Mouse (Mus musculus) hindbrain, embryonic 16.5 days (tissue): ENCODE data around the gene Tcf3. TPM values are rescaled to one million over a fixed set of nuclear protein-coding genes. Genes with fewer than 3 reads are reported as not detected.

Experiments used
- ATAC-seq: fragments of 200-750 bp; cut with Nextera tagmentation; 2 replicates; pipeline ENCODE4 v1.8.0; 2017; ENCODE audit warnings: moderate TSS enrichment, moderate library complexity
- H3K27ac ChIP-seq: fragments of 300-500 bp; sonication (generic); 2 replicates; pipeline ENCODE4 v1.5.1; 2014; ENCODE audit warnings: low read depth, mild to moderate bottlenecking, control low read depth, low read length, moderate library complexity
- H3K27me3 ChIP-seq: fragments of 300-500 bp; sonication (generic); replicated peaks from 2 replicates; pipeline ENCODE4 v1.6.1; 2014; ENCODE audit warnings: low read length; ENCODE audit not compliant: control insufficient read depth, insufficient read depth
- H3K36me3 ChIP-seq: fragments of 300-500 bp; sonication (generic); 2 replicates; pipeline ENCODE4 v1.6.1; 2014; ENCODE audit warnings: mild to moderate bottlenecking, low read length, moderate library complexity, mixed read lengths; ENCODE audit not compliant: control insufficient read depth, insufficient read depth
- H3K4me1 ChIP-seq: fragments of 300-500 bp; sonication (generic); 2 replicates; pipeline ENCODE4 v1.6.1; 2014; ENCODE audit warnings: low read depth, low read length; ENCODE audit not compliant: control insufficient read depth, insufficient read depth
- H3K4me2 ChIP-seq: fragments of 300-500 bp; sonication (generic); 2 replicates; pipeline ENCODE4 v1.6.1; 2014; ENCODE audit warnings: mild to moderate bottlenecking, low read length, control low read depth, moderate library complexity
- H3K4me3 ChIP-seq: fragments of 300-500 bp; sonication (generic); 2 replicates; pipeline ENCODE4 v1.5.1; 2014; ENCODE audit warnings: mild to moderate bottlenecking, low read length, control low read depth, moderate library complexity
- H3K9ac ChIP-seq: fragments of 300-500 bp; sonication (generic); 2 replicates; pipeline ENCODE4 v1.6.1; 2014; ENCODE audit warnings: low read depth, mild to moderate bottlenecking, control low read depth, low read length, moderate library complexity
- H3K9me3 ChIP-seq: fragments of 300-500 bp; sonication (generic); 2 replicates; pipeline ENCODE4 v1.6.1; 2014; ENCODE audit warnings: mild to moderate bottlenecking, low read length, moderate library complexity; ENCODE audit not compliant: control insufficient read depth
- WGBS: fragments of 180-500 bp; shearing (Covaris S2); extraction: QIAGEN DNeasy Blood & Tissue Kit; methylation state at CpG from one replicate; pipeline ENCODE4 v1.1.7; 2014; 5-methylcytosine and 5-hydroxymethylcytosine counted together
- polyA plus RNA-seq: library from polyadenylated mRNA; unstranded; fragments of >200 nt; fragmentation: Nextera tagmentation; extraction: Ambion mirVana; gene quantifications from 2 replicates; pipeline ENCODE4 v1.2.1, GENCODE M21; 2015

The Tcf3 gene
- 32.5 and 45.3 TPM in 2 replicates for polyA plus RNA-seq

DNA sequence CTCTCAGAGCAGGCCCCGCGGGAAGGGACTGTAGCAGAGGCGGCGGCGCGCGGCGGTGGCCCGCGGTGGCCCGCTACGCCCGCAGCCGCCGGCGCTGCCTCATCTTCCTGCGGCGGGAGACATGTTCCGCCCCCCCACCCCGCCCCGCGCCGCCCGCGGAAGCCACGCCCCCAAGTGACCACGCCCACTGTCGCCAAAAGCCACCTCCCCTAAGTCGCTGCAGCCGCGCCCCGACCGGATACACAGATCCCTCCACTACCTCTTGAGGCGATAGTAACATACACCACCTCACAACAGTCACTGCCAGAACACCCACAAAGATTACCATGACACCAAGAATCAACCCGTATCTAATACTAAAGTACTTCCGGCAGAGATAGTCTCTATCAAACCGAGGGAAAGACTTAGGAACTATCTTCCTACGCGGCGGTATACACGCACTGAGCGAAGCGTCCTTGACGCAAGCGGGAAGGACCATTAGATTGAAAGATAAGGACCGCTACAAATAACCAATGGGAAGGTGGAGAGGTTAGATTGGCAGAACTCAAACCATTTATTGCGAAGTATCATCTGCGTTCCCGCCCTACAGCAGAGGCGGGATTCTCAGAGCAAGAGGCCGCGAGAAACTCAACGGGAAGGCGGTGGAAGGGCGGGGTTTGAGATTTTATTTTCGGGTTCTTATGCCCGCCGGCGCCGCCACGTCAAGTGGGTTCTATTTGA is at the start of gene Tcf3:
Gene Tcf3, minus strand, starts transcription at position 135 of the 720 bp plus-strand sequence.
- peak; percentile 96 for ATAC-seq
- peak within 1 kb of the TSS; percentile 91 for H3K4me3 ChIP-seq
- peaks cover 19% of the 10 kb centered on the region for H3K4me1 ChIP-seq
- H3K36me3 ChIP-seq: peaks cover 14% of the 10 kb centered on the region
- H3K4me2 ChIP-seq: peak within 1 kb of the TSS; percentile 79
- H3K9ac ChIP-seq: peak within 1 kb of the TSS; percentile 97
- WGBS: 1% methylated on average over 43 of the region's 61 CpGs
- H3K9me3 ChIP-seq: no peaks in the 10 kb centered on the region
- peak within 1 kb of the TSS; percentile 97 for H3K27ac ChIP-seq
- H3K27me3 ChIP-seq: no peaks in the 10 kb centered on the region

DNA sequence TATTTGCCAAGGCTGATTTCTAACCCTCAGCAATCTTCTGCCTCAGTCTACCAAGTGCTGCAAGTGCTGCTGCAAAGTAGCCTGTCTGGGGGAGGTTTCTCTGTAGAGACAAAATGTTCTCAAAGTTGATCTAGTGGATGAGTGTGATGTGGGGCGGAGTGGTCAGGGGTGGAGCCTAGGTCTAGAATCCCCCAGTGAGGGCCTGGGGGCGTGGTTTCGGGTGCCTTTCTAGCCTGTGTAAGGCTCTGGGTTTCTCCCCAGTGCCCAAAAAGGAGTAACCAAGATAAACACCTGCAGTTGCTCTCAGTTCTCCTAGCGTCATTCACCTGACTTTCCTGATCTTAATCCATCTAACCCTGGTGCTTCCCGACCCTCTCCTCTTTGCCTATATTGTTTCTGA is 47.6 kb upstream of the Tcf3 start:
- no peak overlapping the region for H3K4me2 ChIP-seq
- 24% methylated on average over 5 of the region's 5 CpGs for WGBS
- H3K36me3 ChIP-seq: no peaks in the 10 kb centered on the region
- peaks cover 10% of the 10 kb centered on the region for H3K27me3 ChIP-seq
- no peak overlapping the region for H3K9ac ChIP-seq
- no peaks in the 10 kb centered on the region for H3K9me3 ChIP-seq
- no peak overlapping the region for H3K4me3 ChIP-seq
- H3K27ac ChIP-seq: no peak overlapping the region
- H3K4me1 ChIP-seq: no peaks in the 10 kb centered on the region
- ATAC-seq: no peak

DNA sequence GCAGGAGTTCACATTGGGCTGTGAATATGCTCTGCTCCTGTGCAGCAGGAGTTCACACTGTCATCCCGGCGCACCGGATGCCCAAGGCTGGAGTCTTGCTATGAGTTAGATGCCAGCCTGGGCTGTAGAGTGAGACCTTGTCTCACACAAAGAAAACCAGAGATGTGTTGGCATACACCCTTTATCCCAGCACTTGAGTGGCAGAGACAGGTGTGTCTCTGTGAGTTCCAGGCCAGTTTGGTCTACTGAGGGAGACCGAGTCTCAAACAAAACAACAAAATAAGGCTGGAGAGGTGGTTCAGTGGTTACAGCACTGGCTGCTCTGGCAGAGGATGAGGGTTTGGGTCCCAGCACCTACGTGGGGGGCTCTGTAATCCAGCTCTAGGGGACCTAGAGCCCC is 45.1 kb upstream of the Tcf3 start:
- H3K27ac ChIP-seq: no peak overlapping the region
- no peak overlapping the region for H3K9ac ChIP-seq
- H3K4me2 ChIP-seq: no peak overlapping the region
- no peaks in the 10 kb centered on the region for H3K9me3 ChIP-seq
- no peaks in the 10 kb centered on the region for H3K36me3 ChIP-seq
- no peak for ATAC-seq
- H3K4me3 ChIP-seq: no peak overlapping the region
- H3K4me1 ChIP-seq: peaks cover 10% of the 10 kb centered on the region
- H3K27me3 ChIP-seq: peaks cover 6% of the 10 kb centered on the region; the same call in 1 of the 2 replicates
- 78% methylated on average over 5 of the region's 5 CpGs for WGBS

DNA sequence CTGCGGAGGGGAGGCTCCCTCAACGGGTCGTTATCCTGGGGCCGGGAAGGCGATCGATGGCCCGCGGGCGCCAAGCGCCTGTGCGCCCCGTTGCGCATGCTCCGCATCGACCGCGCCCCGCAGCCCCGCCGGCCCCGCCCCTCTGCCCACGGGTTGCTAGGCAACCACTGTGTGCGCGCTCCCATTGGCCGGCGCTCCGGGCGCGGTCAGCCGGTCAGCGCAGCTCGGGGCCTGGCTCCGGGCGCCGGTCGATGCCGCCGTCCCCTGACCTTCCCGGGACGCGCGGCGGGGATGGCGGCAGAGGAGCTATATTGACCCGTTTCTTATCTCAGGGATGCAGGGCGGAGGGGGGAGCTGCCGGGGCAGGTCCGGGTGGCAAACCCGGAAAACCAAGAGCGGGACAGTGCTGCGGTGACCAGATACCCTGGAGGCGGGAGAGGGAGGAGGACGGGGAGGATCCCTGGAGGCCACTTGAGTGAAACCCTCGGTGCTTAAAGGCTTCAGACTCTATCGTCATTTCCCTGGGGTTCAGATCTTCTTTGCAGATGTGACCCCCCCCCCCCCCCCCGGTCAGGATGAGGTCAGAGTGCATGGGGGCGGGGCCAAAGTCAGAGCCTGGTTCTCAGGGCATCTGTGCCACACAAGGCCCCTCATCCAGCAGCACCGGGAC is 42.0 kb upstream of the Tcf3 start:
- H3K4me2 ChIP-seq: peak overlapping the region; percentile 90
- peaks cover 7% of the 10 kb centered on the region for H3K27me3 ChIP-seq
- H3K9me3 ChIP-seq: no peaks in the 10 kb centered on the region
- under 1% methylated on average over 56 of the region's 58 CpGs for WGBS
- peak; percentile 92 for ATAC-seq
- H3K9ac ChIP-seq: peak overlapping the region; percentile 84
- peak overlapping the region; percentile 85 for H3K27ac ChIP-seq
- H3K36me3 ChIP-seq: no peaks in the 10 kb centered on the region
- peaks cover 10% of the 10 kb centered on the region for H3K4me1 ChIP-seq
- peak overlapping the region; percentile 70 for H3K4me3 ChIP-seq

DNA sequence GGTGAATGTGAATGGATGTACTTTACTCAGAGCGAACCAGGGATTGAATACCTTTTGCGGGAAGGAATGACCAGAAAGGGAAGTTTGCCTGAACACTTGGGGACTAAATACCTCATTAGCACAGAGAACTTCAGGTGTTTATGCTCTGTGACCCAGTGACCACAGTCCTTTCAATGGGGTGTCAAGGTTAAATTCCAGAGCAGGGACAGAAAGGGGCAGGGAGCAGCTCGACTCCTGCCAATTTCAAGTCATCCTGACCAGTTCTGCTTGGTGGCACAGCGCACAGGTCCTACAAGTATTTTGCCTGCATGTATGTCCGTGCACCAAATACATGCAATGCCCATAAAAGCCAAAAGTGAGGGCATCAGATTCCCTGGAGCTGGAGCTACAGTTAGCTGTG is 31.6 kb upstream of the Tcf3 start:
- H3K27me3 ChIP-seq: no peaks in the 10 kb centered on the region
- H3K4me2 ChIP-seq: no peak overlapping the region
- ATAC-seq: no peak
- no peak overlapping the region for H3K27ac ChIP-seq
- H3K9me3 ChIP-seq: no peaks in the 10 kb centered on the region
- H3K4me1 ChIP-seq: no peaks in the 10 kb centered on the region
- no peak overlapping the region for H3K4me3 ChIP-seq
- WGBS: 60% methylated on average over 5 of the region's 5 CpGs
- H3K36me3 ChIP-seq: no peaks in the 10 kb centered on the region
- H3K9ac ChIP-seq: no peak overlapping the region

DNA sequence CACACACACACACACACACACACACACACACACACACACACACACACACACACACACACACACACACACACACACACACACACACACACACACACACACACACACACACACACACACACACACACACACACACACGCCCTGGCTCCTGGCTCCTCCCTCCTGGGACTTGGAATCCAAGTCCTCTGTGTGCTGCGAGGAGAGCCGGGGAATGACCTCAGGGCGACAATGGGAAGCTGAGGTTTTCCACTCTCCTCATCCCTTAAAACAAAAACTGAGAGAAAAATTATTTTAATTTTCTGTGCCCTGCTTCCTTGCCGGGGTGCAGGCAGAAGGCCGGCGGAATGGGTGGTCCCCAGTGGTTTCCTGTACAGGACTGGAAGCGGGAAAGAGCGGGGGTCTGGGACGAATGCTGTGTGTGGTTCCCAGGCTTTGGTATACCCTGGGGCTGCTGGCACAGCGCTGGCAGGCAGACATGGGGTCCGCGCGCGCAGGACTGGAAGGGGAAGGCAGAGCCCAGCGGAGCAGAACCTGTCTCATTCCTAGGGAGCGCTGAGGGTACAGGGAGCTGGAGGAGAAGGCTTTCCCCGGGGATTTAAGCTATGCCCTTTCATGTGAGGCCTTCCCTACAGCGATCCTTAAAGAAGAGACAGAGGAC is 31.1 kb upstream of the Tcf3 start:
- 8% methylated on average over 19 of the region's 19 CpGs for WGBS
- Histone ChIP-seq H3K27me3 (no peaks in the 10 kb centered on the region), H3K4me3 (no peak overlapping the region), H3K36me3 (no peaks in the 10 kb centered on the region), H3K4me1 (no peaks in the 10 kb centered on the region), H3K27ac (no peak overlapping the region), H3K4me2 (peak overlapping the region; percentile 10; the same call in 1 of the 2 replicates), H3K9me3 (no peaks in the 10 kb centered on the region), H3K9ac (no peak overlapping the region)
- no peak for ATAC-seq

DNA sequence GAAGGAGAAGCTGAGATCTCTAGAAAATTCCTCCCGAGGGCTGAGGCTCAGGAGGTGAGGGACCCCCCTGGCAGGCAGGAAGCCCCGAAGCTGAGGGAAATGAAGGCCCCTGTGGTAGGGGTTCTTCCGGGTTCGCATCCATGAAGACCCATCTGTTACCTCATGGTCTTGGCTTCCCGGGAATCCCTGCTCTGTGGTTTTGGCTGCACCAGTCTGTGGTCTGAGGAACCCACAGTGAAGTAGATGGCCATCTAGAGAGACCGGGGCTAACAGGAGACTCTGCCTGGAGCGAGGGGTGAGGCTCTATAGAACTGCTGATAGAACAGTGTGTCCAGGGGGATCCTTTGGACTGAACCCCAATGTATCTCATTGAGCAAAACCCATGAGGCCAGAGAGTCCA is 27.9 kb upstream of the Tcf3 start:
- H3K4me2 ChIP-seq: no peak overlapping the region
- H3K4me3 ChIP-seq: no peak overlapping the region
- H3K9ac ChIP-seq: no peak overlapping the region
- H3K4me1 ChIP-seq: no peaks in the 10 kb centered on the region
- no peaks in the 10 kb centered on the region for H3K9me3 ChIP-seq
- no peak for ATAC-seq
- no peaks in the 10 kb centered on the region for H3K36me3 ChIP-seq
- no peaks in the 10 kb centered on the region for H3K27me3 ChIP-seq
- no peak overlapping the region for H3K27ac ChIP-seq
- 74% methylated on average over 7 of the region's 7 CpGs for WGBS

DNA sequence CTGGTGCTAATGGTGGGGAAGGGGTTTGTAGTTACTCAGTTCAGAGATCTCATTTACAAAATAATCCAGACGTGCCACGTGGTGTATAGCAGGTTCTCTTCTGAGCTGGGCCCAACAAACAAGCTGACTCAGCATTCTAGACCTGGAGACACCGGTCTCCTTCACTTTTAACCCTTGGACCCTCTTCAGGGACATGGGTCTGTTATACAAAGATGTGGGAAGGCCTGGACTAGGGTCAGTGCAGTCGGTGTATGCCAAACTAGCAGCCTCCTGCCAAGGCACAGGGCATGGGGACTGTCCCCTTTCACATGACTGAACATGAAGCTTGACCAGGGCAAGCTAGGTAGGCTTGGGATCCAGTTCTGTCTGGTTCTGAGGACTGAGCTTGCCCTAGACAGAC is 26.9 kb upstream of the Tcf3 start:
- Histone ChIP-seq H3K36me3 (no peaks in the 10 kb centered on the region), H3K27ac (no peak overlapping the region), H3K4me3 (no peak overlapping the region), H3K9me3 (no peaks in the 10 kb centered on the region), H3K27me3 (no peaks in the 10 kb centered on the region), H3K4me2 (no peak overlapping the region), H3K4me1 (no peaks in the 10 kb centered on the region), H3K9ac (no peak overlapping the region)
- WGBS: 69% methylated on average over 4 of the region's 4 CpGs
- no peak for ATAC-seq

DNA sequence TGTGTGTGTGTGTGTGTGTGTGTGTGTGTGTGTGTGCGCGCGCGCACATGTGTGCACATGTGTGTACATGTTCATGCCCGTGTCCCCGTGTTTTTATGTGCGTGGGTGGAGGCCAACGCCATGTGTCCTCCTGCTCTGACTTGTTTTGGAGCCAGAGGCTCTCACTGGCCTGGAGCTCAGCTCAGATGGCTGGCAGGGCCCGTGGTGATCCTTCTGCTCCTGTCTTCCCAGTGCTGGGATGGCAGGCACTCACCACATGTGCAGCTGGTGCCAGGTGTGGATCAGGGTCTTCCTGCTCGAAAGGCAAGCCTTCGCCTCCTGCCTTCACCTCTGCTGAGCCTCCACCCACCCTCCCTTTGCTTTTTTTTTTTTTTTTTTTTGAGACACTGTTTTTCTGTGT is 26.2 kb upstream of the Tcf3 start:
- Histone ChIP-seq H3K27me3 (no peaks in the 10 kb centered on the region), H3K9ac (no peak overlapping the region), H3K4me3 (no peak overlapping the region), H3K9me3 (no peaks in the 10 kb centered on the region), H3K4me1 (no peaks in the 10 kb centered on the region), H3K4me2 (no peak overlapping the region), H3K27ac (no peak overlapping the region), H3K36me3 (no peaks in the 10 kb centered on the region)
- 94% methylated on average over 11 of the region's 11 CpGs for WGBS
- no peak for ATAC-seq
